Mouse (Mus musculus) layer of hippocampus, adult 9-11 months (tissue): ENCODE measurements around the gene Dync1i2.

Experiments
- DNase-seq: peaks from one replicate; pipeline ENCODE4 v3.0.0; 2022

Dync1i2 gene

DNA sequence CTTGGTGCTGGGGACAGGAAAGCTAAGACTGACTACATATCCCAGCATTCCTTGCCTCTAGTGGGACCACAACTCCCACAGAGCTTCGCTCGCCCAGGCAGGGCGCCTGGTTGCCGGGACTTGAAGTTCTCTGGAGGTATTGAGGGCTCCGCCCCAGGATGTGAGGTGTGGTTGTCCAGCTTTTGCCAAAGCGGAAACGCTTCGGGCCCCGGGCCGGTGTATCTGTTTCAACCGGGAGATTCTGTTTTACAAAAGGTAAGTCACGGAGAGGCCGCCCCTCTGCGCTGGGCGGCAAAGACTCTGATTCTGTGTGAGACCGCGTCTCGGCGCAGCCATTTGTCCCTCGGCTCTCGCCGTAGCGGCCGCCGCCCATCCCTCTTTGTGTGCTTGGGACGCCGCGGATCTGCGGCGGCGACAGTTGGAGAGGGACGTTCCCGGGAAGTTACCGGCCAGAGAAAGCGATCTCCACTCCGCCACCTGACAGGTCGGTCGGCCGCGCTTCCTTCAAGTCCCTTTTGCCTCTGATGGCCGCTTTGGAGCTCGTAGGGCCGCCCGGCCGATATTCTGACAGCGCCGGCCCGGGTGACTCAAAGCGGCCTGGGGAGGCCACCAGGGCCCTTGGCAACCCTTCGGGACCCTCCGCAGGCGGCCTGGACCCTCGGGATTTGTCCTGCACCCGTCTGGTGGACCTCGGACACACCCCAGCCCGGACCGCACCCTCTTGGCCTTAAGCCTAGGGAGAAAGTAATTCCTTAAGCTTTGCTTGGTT is at the start of gene Dync1i2:
TSS of gene Dync1i2 (plus strand) at position 116 of the 769 bp plus-strand sequence.
- peak; percentile 97 for DNase-seq

DNA sequence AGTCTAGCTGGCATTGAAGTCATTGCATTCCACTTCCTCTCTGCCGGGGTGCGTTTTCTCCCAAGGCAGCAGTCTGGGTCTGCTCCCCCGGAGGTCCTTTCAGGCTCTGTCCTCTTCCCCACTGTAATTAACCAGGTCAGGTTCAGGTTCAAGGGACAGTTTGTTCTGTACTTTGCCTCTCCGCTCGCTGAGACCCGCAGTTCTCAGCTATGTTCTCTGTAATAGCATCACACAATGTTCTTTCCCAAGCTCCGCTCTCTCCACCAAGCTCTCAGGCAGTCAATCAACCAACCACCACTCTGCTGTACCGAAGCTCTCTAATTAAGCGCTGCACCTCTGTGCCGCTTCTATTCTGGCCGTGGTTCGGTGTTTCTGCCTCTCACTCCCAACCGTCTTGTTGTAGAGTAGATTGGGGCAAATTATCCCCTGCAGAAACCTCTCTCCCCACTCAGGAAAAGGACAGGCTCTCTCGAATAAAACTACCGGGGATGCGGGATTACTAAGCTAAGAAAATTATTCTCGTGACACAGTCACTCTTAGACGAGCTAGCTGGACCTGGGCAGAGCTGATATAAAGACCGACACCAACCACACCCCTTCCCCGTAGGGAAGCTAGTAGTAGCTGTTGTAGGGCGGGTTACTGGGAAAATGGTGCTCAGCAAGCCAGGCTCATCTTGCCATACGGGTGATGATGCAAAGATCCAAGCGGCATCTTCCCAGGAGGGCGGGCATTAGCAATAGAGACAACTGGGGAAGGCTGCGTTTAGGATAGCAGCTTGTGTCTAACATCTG is 48.5 kb upstream of the Dync1i2 start:
- no peak for DNase-seq

DNA sequence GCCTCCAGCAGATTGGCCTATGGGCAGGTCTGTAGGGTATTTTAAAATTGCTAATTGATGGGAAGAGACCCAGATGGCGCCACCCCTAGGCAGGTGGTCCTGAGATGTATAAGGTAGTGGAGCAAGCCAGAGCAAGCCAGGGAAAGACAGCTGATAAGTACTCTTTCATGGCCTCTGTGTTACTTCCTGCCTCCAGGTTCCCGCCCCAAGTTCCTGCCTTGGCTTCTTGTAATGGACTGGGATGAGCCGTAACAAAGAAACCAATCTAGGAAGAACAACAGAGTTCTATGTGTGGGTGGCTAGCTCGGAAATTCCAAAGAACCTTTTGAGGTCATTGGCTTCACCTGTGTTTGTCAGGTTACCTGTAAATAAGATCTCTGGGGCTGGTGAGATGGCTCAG is 44.3 kb upstream of the Dync1i2 start:
- DNase-seq, result no peak

DNA sequence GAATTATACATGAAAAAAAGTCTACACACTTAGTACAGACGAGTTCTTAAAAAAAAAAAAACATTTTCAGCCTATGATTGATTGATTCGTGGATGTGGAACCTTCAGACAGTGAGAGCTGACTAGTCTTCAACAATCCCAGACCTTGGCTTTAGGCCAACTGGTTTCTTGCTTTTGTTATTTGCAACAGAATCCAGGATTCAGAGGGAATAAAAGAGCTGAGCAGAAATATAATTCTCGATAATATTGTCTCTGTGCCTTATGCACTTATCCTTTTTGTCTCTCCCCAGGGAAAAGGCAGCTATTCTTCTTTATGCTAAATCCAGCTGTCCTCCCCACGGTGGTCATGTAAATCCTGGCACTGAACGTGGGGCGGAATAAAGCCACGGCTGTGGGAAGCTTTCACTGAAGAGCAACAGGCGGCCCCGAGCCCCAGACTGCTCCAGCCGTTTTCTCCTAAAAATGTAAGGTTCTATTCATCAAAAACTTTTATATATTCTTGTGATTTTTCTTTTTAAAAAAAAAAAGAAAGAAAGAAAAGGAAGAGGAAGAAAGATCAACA is 43.0 kb upstream of the Dync1i2 start:
- DNase-seq, result no peak

DNA sequence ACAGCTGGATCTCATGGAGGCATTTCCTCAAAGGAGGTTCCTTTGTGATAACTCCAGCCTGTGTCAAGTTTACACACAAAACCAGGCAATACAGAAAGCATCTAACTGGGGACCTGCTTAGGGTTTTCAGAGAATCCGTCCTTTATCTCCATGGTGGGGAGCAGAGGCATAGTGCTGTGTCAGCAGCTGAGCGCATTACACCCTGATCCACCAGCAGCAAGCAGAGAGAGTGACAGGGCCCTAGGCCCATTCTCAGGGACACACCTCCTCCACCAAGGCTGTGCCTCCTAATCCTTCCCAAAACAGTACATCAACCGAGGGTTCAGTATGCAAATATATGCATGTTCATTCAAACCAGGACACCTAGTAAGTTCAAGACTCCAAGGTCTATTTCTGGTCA is 38.5 kb upstream of the Dync1i2 start:
- DNase-seq, result no peak

DNA sequence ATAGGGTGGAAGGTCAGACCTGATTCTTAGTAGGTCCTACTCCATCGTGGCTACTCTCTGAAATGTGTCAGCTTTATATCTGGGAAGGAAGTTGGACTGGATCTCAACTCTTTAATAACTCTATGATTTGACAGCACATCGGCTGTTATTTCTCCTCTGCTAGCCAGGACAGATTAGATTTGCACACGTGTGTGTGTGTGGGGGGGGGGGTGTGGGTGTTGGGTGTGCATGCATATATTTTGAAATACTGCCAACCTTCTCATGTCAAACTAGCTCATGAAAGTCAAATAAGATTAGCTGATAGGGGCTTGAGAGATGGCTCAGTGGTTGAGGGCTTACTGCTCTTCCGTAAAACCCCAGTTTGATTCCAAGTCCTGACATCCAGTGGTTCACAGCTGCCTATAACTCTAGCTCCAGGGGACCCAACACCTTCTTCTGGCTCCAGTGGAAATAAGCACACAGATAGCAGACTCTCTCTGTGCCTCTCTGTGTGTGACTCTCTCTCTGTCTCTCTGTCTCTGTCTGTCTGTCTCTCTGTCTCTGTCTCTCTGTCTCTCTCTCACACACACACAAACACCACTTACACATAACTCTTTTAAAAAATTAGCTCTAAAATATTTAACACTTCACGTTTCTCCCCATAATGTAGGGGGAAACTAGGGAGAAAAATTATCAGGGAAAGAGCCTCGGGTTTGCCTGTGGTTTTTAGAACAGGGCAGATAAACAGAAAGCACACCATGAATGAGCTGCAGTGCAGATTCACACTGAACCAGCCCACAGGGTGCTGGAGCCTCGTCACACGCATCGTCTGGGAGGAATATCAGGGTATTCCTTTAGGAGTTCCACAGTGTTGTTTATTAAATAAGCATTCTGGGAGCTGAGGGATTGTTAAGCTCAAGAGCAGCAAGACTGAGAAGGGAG is 34.9 kb upstream of the Dync1i2 start:
- no peak for DNase-seq

DNA sequence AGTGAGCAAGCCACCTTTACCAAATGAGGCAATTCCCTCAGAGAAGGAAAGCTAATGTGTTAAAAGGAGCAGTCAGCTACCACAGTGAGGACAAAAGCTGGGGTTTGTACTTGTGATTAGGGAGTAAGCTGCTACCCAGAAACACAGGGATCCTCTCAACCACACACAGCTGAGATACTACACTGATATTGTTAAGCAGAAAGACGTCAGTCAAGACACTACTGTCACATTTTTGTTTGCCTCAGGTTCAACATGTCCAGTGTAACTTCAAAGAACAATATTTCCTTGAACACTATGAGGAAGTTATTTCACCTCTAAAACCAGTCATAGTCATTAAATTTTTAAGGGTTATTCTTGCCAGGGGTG is 34.3 kb upstream of the Dync1i2 start:
- no peak for DNase-seq

DNA sequence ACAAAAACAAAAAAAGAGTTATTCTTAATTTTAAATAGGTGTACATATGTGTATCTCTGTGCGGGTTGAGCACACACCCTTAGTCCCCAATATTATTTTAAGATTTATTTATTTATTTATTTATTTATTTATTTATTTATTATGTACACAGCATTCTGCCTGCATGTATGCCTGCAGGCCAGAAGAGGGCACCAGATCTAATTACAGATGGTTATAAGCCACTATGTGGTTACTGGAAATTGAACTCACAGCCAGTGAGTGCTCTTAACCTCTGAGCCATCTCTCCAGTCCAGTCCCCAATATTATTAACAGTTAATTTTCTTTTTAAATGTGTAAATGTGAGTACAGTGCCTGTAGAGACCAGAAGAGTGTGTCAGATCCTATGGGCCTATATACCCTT is 33.7 kb upstream of the Dync1i2 start:
- DNase-seq, result no peak

DNA sequence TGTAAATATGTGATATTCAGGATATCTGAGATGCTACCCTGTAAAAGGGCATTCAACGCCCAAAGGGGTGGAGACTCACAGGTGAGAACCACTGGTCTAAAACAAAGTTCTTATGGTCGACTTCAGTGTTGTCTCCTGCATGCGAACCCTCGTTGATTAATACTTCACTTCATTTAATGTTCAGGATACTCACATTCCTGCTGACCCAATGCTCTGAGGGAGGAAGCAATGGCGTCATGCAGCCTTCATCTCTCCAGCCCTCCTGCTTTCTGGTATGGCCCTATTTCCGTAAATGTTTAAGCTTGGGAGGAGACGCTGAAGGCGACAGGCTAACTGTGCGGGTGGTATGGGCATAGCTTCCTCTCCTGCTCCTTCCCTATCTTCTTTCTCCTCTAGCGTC is 31.8 kb upstream of the Dync1i2 start:
- DNase-seq, result no peak

DNA sequence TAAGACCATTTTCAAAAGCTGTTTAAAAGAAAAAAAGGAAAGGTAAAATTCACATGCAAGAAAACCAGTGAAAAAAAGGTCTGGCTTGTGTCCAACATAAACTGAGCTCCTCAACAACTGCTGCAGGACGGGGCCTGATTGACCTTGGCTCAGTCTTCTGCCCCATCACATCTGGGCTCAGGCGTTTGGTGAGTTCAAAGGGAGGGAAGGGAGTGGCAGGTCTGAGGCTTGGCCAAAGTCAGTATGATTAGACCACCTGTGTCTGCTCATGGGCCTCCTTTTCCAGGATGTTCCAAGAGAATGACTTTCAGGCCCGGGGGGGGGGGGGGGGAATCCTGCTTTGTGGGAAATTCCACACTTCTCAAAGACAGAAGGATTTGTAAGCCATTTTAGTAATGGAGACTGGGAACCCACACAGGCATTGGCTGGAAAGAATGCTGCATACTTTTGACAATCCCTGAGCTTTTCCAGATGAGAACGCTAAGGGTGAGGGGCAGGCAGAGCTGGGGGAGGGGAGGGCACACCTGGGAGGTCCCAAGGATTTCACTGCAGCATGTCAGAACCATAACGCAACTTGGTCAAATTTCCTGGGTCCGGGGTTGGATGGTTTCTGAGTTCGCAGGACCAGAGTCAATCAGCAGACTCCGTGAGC is 30.8 kb upstream of the Dync1i2 start:
- no peak for DNase-seq

DNA sequence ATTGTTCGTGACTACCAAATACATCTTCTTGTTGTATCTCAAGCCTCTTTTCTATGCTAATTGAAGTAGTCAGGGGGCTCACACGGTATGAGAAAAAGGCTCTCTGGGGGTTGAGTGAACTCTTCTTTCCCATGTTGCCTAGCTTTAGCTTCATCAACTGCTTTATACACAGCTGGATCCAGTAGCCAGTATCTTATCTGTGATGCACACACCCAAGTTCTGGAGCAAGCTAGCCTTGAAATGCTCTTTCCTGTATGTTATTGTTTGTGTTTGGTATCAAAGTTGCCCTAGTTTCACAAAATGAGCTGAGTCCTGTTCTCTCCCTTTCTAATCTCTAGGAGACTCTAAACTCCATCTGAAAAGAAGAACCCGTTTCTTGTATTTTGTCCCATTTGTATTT is 23.6 kb upstream of the Dync1i2 start:
- DNase-seq, result no peak

DNA sequence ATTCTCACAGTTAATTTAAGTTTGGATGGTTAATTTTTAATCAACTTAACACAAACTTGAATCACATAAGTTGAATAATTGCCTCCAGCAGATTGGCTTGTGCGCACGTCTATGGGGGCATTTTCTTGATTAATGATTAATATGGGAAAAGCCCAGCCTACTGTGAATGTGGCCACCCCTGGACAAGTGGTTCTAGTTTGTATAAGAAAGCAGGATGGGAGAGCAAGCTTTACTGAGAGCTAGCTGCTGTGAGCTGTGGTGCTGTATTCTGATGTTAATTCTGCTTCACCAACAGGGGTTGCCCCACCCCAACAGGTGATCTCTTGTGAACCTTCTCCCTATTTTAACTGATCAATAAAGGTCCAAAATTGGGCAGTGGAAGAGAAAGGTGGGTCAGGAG is 22.6 kb upstream of the Dync1i2 start:
- DNase-seq, result no peak

DNA sequence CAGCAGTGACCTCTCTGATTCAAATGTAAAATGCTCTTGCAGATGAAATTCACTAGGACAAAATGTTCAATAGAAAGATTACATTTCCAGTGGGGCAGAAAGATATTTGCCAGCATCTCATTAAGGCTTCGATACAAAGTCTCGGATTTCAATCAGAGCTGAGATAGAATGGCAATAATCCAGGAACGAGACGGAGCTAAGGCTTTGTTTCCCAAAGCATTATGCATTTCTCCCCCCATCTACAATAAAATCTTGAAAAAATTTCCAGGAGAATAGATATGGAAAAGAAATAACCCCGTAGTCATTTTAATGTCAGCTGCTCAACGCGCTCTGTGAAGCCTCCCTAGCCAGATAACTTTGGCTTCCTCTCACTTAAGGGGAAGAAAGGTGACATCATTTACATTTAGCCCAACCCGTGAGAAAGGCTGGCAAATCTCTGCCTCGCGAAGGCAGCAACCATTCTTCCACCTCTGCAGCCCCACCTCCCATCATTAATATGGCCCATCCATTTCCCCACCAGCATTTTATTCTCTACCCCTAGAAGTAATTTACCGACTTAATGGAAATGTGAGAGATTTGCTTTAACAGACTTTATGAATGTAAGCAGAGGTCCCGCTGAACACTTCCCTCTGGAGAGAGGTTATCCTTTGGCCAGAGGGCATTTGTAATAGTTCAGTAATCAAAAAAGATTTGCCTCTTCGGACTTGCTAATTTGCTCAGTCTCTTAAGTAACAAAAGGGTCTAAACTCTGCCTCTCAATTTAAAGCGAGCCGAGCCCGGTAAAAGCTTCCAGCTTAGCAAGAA is 19.9 kb upstream of the Dync1i2 start:
- DNase-seq, result no peak

DNA sequence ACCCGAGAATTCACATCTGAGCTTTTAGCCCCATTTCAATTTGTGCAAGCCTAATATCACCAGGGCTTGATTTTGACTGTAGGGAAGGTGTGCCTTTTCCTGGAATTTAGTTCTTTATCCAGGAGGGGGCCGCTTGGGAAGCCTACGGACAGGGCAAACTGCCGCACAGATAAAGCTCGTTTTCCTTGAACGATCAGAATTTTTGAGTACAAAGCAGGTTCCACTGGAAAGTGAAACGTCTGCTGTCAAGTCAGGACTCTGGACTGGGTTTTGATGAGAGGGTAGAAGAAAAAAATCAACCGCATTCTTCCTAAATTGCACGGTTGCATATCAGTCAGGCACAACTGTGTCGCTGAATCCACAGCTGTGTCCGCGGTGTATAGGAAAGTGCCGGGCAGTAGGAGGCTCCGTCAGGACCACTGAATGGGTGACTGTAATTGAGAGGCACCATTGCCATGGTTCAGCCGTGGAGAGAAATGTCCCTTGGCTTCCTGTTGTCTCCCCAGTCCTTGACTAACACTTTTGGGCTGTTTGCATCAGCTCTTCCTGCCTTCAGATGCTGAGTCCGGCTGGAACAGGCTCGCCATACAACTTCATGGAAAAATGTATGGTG is 19.2 kb upstream of the Dync1i2 start:
- no peak for DNase-seq

DNA sequence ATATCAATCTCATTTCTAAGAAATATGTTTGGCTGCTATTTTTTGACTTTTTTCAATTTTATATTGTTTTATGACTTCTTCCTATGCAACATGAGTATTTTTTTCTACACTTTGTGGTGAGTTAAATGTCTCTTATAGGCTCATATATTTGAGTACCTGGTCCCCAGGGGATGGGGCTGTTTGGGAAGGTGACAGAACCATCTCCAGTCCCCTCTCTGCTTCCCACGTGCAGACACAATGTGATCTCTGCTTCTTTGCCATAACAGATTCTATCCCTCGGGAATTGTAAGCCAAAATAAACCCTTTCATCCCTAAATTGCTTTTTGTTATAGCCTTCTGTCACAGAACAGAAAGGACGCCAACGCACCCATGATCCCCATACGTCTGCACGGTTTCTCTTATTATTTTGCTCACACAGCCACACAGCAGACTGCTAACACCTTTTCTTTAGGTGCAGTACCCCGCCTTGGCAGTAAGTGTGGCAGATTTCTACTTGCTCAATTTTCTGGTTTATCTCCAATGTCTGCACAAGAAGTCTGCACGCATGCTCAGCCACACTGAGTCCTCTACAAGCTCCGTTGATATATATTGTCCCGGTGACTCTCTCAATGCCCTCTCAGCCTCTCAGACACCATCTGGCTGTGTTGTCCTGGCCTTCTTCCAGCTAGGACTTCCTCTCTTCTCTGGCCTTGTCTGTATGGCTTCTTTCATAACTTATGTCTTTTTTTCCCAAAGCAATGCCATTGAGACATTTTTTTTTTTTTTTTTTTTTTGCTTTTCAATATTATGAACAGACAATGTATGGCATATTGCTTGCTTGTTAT is 17.2 kb upstream of the Dync1i2 start:
- no peak for DNase-seq

DNA sequence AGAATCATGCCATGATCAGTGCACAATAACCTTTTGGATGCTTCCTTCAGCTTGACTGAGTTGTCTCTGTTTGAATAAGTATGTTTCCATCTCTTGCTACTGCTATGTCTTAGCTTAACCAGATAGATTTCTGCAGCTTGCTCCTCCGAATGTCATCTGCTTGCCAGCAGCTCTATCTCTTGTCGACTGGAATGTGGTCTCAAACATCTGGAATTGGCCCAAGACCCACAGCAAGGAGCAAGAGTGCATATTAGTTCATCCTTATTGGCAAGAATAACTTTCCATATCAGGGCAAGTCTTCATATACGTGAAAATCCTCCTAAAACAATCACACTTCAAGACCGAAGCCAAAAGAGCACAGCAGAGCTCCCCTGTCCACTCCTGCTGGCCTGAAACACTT is 14.6 kb upstream of the Dync1i2 start:
- DNase-seq, result no peak

DNA sequence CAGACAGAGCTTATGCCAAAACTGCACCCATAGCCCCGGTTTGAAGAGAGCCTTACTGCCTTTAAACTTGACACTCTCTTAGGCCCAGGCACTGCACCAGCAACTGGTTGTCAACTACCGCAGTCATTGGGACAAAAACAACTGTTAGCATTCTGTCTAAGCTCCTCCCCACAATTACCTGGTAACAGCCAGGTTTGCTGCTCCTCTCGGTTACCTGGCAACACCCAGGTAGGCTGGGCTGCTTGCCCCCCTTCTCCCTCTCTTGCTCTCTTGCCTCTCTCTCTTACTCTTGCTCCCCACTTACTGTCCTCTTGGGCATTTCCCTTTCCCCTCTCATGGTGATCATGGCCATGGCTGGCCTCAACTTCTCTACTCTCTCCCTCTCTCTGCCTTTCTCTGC is 12.6 kb upstream of the Dync1i2 start:
- no peak for DNase-seq

DNA sequence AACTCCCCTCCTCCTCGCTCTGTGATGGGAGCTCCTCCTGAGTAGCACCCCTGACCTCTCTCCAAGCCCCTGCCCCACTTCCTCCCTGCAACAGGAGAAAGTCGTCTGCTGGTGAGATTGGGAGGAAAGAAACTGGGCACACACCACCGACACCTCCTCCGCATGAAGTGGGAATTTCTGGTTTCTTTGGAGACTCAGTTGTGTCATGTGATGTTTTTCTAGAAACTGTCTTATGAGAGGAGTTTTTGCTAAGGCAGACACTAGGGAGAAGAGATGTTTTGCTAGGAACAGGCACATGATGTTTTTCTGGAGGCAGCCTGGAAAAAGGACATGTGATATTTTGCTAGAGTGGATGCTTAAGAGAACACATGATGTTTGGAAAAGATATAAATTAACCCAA is 11.0 kb upstream of the Dync1i2 start:
- no peak for DNase-seq

DNA sequence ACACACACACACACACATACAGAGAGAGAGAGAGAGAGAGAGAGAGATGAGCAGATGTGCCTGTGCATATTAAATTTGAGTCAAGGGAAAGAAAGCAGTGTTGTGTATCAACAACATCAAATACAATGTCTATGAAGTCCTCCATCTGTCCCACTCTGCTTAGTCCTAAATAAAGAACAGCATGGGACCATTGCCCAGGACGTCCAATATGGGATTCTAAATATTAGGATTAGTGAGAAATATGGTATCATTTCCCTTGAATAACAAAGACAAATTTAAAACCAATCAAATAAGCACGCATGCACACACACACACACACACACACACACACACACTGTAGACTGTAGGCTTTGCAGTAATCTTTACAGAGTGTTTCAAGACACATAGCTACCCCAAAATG is 9.6 kb upstream of the Dync1i2 start:
- DNase-seq, result peak; percentile 50

DNA sequence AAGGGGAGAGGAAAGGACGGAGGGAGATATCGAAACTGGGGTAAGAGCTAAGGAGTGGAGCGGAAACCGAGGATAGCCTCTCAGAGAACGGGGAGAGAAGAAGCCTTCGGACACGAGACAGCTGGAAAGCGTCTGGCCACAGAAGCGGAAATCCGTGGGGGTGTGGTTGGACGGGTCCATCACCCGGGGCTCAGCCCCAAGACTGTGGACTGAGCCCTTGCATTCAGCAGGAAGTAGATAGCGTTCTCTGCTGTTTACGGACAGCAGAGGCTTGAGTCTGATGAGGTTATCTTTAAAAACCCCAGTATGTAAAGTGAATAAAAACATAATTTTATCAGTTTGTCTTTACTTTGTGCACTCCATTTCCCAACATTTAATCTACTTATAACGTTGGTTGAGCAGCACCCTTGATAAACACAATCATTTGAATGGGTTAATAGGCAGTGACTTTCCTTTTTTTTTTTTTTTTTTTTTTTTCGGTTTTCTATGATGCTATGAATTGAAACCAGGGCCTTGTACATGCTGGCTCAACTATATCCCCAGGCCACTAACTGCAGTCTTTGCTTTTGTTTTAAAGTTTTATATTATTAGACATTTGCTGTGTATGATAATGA is 7.6 kb upstream of the Dync1i2 start:
- DNase-seq, result no peak
